ENCODE assay signal across 32 mouse cellular contexts in the genomic region with DNA sequence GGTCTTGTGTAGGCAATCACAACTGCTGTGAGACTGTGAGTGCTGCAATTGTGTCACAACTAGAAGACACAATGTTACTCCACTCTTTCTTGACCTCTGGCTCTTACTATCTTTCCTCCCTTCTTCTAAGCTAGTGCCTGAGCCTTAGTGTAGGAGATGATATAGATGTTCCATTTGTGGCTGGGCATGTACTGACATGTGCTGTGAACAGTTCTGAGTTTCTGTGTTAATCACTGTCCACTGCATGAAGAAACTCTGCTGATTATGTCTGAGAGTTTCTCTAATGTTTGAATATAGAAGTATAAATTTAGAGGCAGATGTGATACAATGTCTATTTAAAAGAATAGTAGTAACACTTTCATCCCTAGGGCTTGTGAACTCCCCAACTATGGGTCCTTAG.
"Had no signal": no experiment of that assay in that cellular context is flagged by ENCODE, and none has a peak within 500 bp of the region (broad histone marks: within the 10 kb centered on the region; RNA-seq: fewer than 3 reads in every experiment).

No protein-coding gene starts in this region.

- H3K4me2 ChIP-seq: heart, embryonic 11.5 days; heart, embryonic 12.5 days; heart, embryonic 13.5 days; heart, embryonic 15.5 days; hindbrain, embryonic 12.5 days; hindbrain, embryonic 13.5 days; hindbrain, embryonic 14.5 days; hindbrain, embryonic 15.5 days; intestine, embryonic 15.5 days; kidney, embryonic 15.5 days had no signal

- H3K4me1 ChIP-seq: heart, embryonic 10.5 days; heart, embryonic 12.5 days; heart, embryonic 13.5 days; heart, embryonic 15.5 days; hindbrain, embryonic 10.5 days; hindbrain, embryonic 12.5 days; hindbrain, embryonic 13.5 days; intestine, embryonic 15.5 days; kidney, embryonic 15.5 days had no signal

- H3K4me3 ChIP-seq: heart, embryonic 10.5 days; heart, embryonic 12.5 days; heart, embryonic 13.5 days; heart, embryonic 15.5 days; hindbrain, embryonic 10.5 days; hindbrain, embryonic 12.5 days; hindbrain, embryonic 13.5 days; hindbrain, embryonic 15.5 days; intestine, embryonic 15.5 days; kidney, embryonic 15.5 days; layer of hippocampus, adult 2 months; left cerebral cortex, adult 2 months had no signal

- DNase-seq: heart, postnatal 10 days; heart, postnatal 14 days; heart, postnatal 36 days; heart, postnatal 4 days; kidney, adult 11 months; kidney, adult 18-20 months; kidney, adult 2 months; kidney, adult 8-10 months; kidney, adult 9 months; kidney, postnatal 10 days; kidney, postnatal 14 days; kidney, postnatal 25 days; kidney, postnatal 36 days; kidney, postnatal 4 days; layer of hippocampus, adult 9-11 months; layer of hippocampus, postnatal 36 days had no signal

- H3K27ac ChIP-seq: heart, embryonic 10.5 days; heart, embryonic 13.5 days; heart, embryonic 15.5 days; hindbrain, embryonic 10.5 days; hindbrain, embryonic 12.5 days; hindbrain, embryonic 13.5 days; hindbrain, embryonic 14.5 days; hindbrain, embryonic 15.5 days; hindbrain, postnatal 0 days; intestine, embryonic 15.5 days; kidney, embryonic 15.5 days; kidney, postnatal 0 days; left cerebral cortex, adult 2 months had no signal

- H3K27me3 ChIP-seq: heart, embryonic 12.5 days; heart, embryonic 13.5 days; heart, embryonic 15.5 days; hindbrain, embryonic 12.5 days; hindbrain, embryonic 13.5 days; hindbrain, embryonic 15.5 days; intestine, embryonic 15.5 days; kidney, embryonic 15.5 days had no signal

- H3K9ac ChIP-seq: heart, embryonic 12.5 days; heart, embryonic 13.5 days; heart, embryonic 15.5 days; hindbrain, embryonic 12.5 days; hindbrain, embryonic 13.5 days; hindbrain, embryonic 14.5 days; hindbrain, embryonic 15.5 days; intestine, embryonic 15.5 days; kidney, embryonic 15.5 days had no signal

- H3K9me3 ChIP-seq: heart, embryonic 10.5 days; heart, embryonic 12.5 days; heart, embryonic 15.5 days; hindbrain, embryonic 10.5 days; hindbrain, embryonic 12.5 days; hindbrain, embryonic 15.5 days; intestine, embryonic 15.5 days; kidney, embryonic 15.5 days had no signal

- H3K36me3 ChIP-seq: heart, embryonic 10.5 days; heart, embryonic 12.5 days; heart, embryonic 13.5 days; heart, embryonic 15.5 days; hindbrain, embryonic 10.5 days; hindbrain, embryonic 12.5 days; hindbrain, embryonic 13.5 days; hindbrain, embryonic 15.5 days; intestine, embryonic 15.5 days; kidney, embryonic 15.5 days had no signal
